Mouse (Mus musculus) midbrain, embryonic 10.5 days (tissue): Measurements from ENCODE around the gene Slc19a3. TPM values are rescaled to one million over a fixed set of nuclear protein-coding genes. Genes with fewer than 3 reads are reported as not detected.

Experiments
- polyA plus RNA-seq: library from polyadenylated mRNA; unstranded; fragments of >200 nt; fragmentation: Nextera tagmentation; extraction: Ambion mirVana; gene quantifications from 2 replicates; pipeline ENCODE4 v1.2.1, GENCODE M21; 2016

The Slc19a3 gene
- polyA plus RNA-seq, 1 experiment from 2014 or later, result 0.31 TPM

Other genes starting within 250 kb of the Slc19a3 start
- gene Agfg1, start 199.0 kb downstream of the Slc19a3 start, polyA plus RNA-seq, result 32.0 and 33.5 TPM in 2 replicates
- gene A030005L19Rik, start 125.1 kb downstream of the Slc19a3 start, polyA plus RNA-seq, result 0.17 and 0.44 TPM in 2 replicates
- gene A030014E15Rik, start 113.5 kb downstream of the Slc19a3 start, polyA plus RNA-seq, result not detected in 2 replicates
- gene Gm6217, start 107.0 kb downstream of the Slc19a3 start, polyA plus RNA-seq, result not detected in 2 replicates
- gene A030003K21Rik, start 95.1 kb downstream of the Slc19a3 start, polyA plus RNA-seq, result not detected in 2 replicates
- not detected in 2 replicates for gene Gm7544, start 82.4 kb downstream of the Slc19a3 start, polyA plus RNA-seq
- gene Gm47955, start 78.2 kb downstream of the Slc19a3 start, polyA plus RNA-seq, result not detected in 2 replicates
- gene Gm47959, start 37.9 kb downstream of the Slc19a3 start, polyA plus RNA-seq, result not detected in 2 replicates
- gene Krtap28-10, start 4.0 kb upstream of the Slc19a3 start, polyA plus RNA-seq, result not detected in 2 replicates
- gene Gm47969, start 6.5 kb upstream of the Slc19a3 start, polyA plus RNA-seq, result not detected in 2 replicates
- not detected in 2 replicates for gene A030005K14Rik, start 20.9 kb upstream of the Slc19a3 start, polyA plus RNA-seq
- gene Krtap28-13, start 22.5 kb upstream of the Slc19a3 start, polyA plus RNA-seq, result not detected in 2 replicates
- not detected in 2 replicates for gene Ccl20, start 78.3 kb upstream of the Slc19a3 start, polyA plus RNA-seq
- 0.11 and 0.21 TPM in 2 replicates for gene Daw1, start 121.3 kb upstream of the Slc19a3 start, polyA plus RNA-seq